Comparison of ENCODE assay signal across 8 mouse cellular contexts in the genomic region with DNA sequence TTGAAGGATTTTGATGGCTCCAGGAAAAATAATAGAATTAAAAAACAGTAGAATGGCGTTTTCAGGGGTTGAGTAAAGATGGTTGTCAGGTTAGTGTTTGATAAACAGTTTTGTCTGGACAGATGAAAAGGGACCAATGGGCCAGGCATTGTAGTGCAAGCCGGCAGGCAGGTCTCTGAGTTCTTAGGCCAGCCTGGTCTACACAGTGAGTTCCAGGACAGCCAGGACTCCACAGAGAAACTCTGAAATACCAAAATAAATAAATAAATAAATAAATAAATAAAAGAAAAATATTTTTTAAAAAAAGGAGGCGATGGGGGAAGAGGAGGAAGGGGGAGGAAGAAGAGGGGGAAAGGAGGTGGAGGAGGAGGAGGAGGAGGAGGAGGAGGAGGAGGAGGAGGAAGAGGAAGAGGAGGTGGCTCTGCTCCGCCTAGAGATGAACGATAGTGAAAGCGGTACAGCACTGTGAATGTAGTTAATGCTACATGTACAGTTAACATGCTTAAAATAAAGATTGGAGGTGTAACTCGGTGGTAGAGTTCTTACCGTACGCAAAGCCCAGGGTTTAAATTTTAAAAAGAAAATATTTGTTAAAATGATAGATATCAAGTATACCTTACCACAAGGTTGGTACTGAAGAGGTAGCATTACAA. TPM values are rescaled to one million over a fixed set of nuclear protein-coding genes. Genes with fewer than 3 reads are reported as not detected.
DNase-seq lines count a peak whose midpoint lies in the region; ATAC-seq and TF ChIP-seq lines count a peak whose summit lies in the region.

No protein-coding gene starts in this region.

- ATAC-seq in heart, embryonic 14.5 days (ENCODE audit: insufficient number of reproducible peaks, insufficient read depth, low FRiP score, low read depth): no peak
- ATAC-seq in hindbrain, embryonic 15.5 days (ENCODE audit: low FRiP score, low read depth): no peak
- 0 out of 2 replicates have a peak, but pooled peaks have one; percentile 24 for ATAC-seq in megakaryocyte-erythroid progenitor cell, adult 5-6 weeks (replicated peaks; ENCODE audit: low FRiP score, low TSS enrichment, poor library complexity, severe bottlenecking)
- ATAC-seq in activated CD4-positive, CD25-positive, alpha-beta regulatory T cell, adult 4 months: no peak

- H3K36me3 ChIP-seq in heart, embryonic 14.5 days (ENCODE audit: control insufficient read depth, insufficient read depth, low read length): no peaks in the 10 kb centered on the region
- peaks cover 0 to 14% of the 10 kb centered on the region in 2 experiments; a peak in 2 of 4 replicates for H3K36me3 ChIP-seq in MEL (ENCODE audit: control insufficient read depth in 1 of 2, insufficient read depth in 2 of 2, low read length in 2 of 2)
- H3K36me3 ChIP-seq in hindbrain, embryonic 15.5 days: no peaks in the 10 kb centered on the region

- no peak for TF ChIP-seq RAD21 in MEL (IDR thresholded peaks at IDR 0.05; ENCODE audit: low read depth, low read length)

- TF ChIP-seq POLR2A in MEL (IDR thresholded peaks at IDR 0.05; ENCODE audit: control insufficient read depth in 1 of 2, insufficient read depth in 1 of 2, low read depth in 1 of 2, low read length in 2 of 2, poor library complexity in 1 of 2): peak in 1 of 2 experiments; percentile 49; a peak in 1 of 4 replicates

- H3K27me3 ChIP-seq in heart, embryonic 14.5 days (ENCODE audit: control insufficient read depth, insufficient read depth, low read length): peaks cover 6% of the 10 kb centered on the region; the same call in 1 of the 2 replicates
- no peaks in the 10 kb centered on the region for H3K27me3 ChIP-seq in MEL (ENCODE audit: control insufficient read depth in 1 of 2, insufficient read depth in 2 of 2, low read length in 2 of 2)
- no peaks in the 10 kb centered on the region for H3K27me3 ChIP-seq in hindbrain, embryonic 15.5 days

- peak overlapping the region; percentile 73 for H3K4me2 ChIP-seq in heart, embryonic 14.5 days (ENCODE audit: low read length)
- H3K4me2 ChIP-seq in hindbrain, embryonic 15.5 days: peak overlapping the region; percentile 52

- no peaks in the 10 kb centered on the region; the same call in 1 of the 2 replicates for H3K79me2 ChIP-seq in MEL (ENCODE audit: control insufficient read depth, insufficient read depth, low read length, poor library complexity)

- H3K9me3 ChIP-seq in heart, embryonic 14.5 days (ENCODE audit: control insufficient read depth, low read length): no peaks in the 10 kb centered on the region
- H3K9me3 ChIP-seq in MEL (replicated peaks; ENCODE audit: insufficient read depth, low read length): no peaks in the 10 kb centered on the region
- no peaks in the 10 kb centered on the region for H3K9me3 ChIP-seq in hindbrain, embryonic 15.5 days

- H3K4me3 ChIP-seq in heart, embryonic 14.5 days (ENCODE audit: control insufficient read depth in 1 of 2, insufficient read depth in 1 of 2, low read depth in 1 of 2, low read length in 2 of 2): peak overlapping the region in 1 of 2 experiments; percentile 77; a peak in 3 of 4 replicates
- H3K4me3 ChIP-seq in MEL (ENCODE audit: control insufficient read depth in 1 of 2, insufficient read depth in 1 of 2, low read depth in 2 of 2, low read length in 2 of 2): peak overlapping the region; percentile 57 to 66
- peak overlapping the region; percentile 52 for H3K4me3 ChIP-seq in hindbrain, embryonic 15.5 days

- no peak overlapping the region for H3K27ac ChIP-seq in heart, embryonic 14.5 days (replicated peaks in 1 of 2; ENCODE audit: control insufficient read depth in 1 of 2, insufficient read depth in 1 of 2, low read depth in 2 of 2, low read length in 2 of 2)
- H3K27ac ChIP-seq in MEL (ENCODE audit: control insufficient read depth, low read depth, low read length): peak overlapping the region; percentile 65
- no peak overlapping the region for H3K27ac ChIP-seq in hindbrain, embryonic 15.5 days (replicated peaks)

- no peak for TF ChIP-seq EP300 in MEL (IDR thresholded peaks at IDR 0.05; ENCODE audit: low read depth in 1 of 2, low read length in 2 of 2)

- 43% methylated on average over 9 of the region's 9 CpGs for WGBS in heart, embryonic 14.5 days
- 43% methylated on average over 9 of the region's 9 CpGs for WGBS in hindbrain, embryonic 15.5 days

- no peak for TF ChIP-seq CTCF in MEL (IDR thresholded peaks at IDR 0.05 in 2 of 3, conservative IDR thresholded peaks at IDR 0.05 in 1 of 3; ENCODE audit: control insufficient read depth in 1 of 3, insufficient read depth in 1 of 3, low read depth in 2 of 3, low read length in 3 of 3, poor library complexity in 1 of 3, severe bottlenecking in 1 of 3)

- no peak overlapping the region for H3K9ac ChIP-seq in heart, embryonic 14.5 days (ENCODE audit: low read length)
- peak overlapping the region; percentile 70 for H3K9ac ChIP-seq in MEL (ENCODE audit: control insufficient read depth, low read depth, low read length, poor library complexity, severe bottlenecking)
- no peak overlapping the region for H3K9ac ChIP-seq in hindbrain, embryonic 15.5 days

- no peak for DNase-seq in heart, adult 11 months
- peak; percentile 82 for DNase-seq in MEL (ENCODE audit: low read depth, low spot score)
- no peak for DNase-seq in cerebellum, adult 9-10 months
- DNase-seq in layer of hippocampus, adult 18-20 months (ENCODE audit: low spot score in 2 of 2): no peak

- H3K4me1 ChIP-seq in heart, embryonic 14.5 days (ENCODE audit: control insufficient read depth in 2 of 2, insufficient read depth in 2 of 2, low read length in 2 of 2): peaks cover 0 to 3% of the 10 kb centered on the region in 2 experiments; a peak in 2 of 4 replicates
- peaks cover 0 to 28% of the 10 kb centered on the region in 2 experiments; a peak in 2 of 4 replicates for H3K4me1 ChIP-seq in MEL (ENCODE audit: control insufficient read depth in 1 of 2, insufficient read depth in 2 of 2, low read length in 2 of 2)
- H3K4me1 ChIP-seq in hindbrain, embryonic 15.5 days (replicated peaks): peaks cover 18% of the 10 kb centered on the region

RNA-seq across cellular contexts. Expression of gene Gm12184, which starts 6.7 kb away (rescaled TPM):
- 5.7 and 7.0 TPM in 2 replicates for polyA plus RNA-seq in heart, embryonic 14.5 days (2014; fragmentation: Nextera tagmentation; extraction: Ambion mirVana)
- 7.1 and 10.9 TPM in 2 replicates for total RNA-seq in MEL (2012; rRNA removed)
- polyA plus RNA-seq in MEL (2012; ENCODE audit: insufficient read depth in 1 of 2, insufficient read length in 2 of 2, low read depth in 1 of 2, low replicate concordance in 2 of 2, missing spikeins in 1 of 2): 10 to 100 TPM in 1 of 2 experiments, not detected in 1; 15.3 TPM
- polyA plus RNA-seq in hindbrain, embryonic 15.5 days (2015; fragmentation: Nextera tagmentation; extraction: Ambion mirVana): 3.8 and 4.7 TPM in 2 replicates
- 10.6 and 12.0 TPM in 2 replicates for total RNA-seq in megakaryocyte-erythroid progenitor cell, adult 5-6 weeks (2014; fragmentation: Nextera tagmentation)
- total RNA-seq in megakaryocyte-erythroid progenitor cell, adult 5-6 weeks (2017): 6.7 and 9.1 TPM in 2 replicates
- 1 to 10 TPM in 1 of 2 experiments, under 1 TPM in 1; 0.38 to 1.1 TPM for total RNA-seq in layer of hippocampus, adult 18-20 months (2021)
- 1 to 10 TPM; 3.0 to 3.1 TPM for polyA plus RNA-seq in activated CD4-positive, CD25-positive, alpha-beta regulatory T cell, adult 4 months (2017; shearing (Covaris generic))

RNA-seq across cellular contexts. Expression of gene Trim7, which starts 7.3 kb away (rescaled TPM):
- polyA plus RNA-seq in heart, embryonic 14.5 days (2014; fragmentation: Nextera tagmentation; extraction: Ambion mirVana): 1.4 and 1.5 TPM in 2 replicates
- total RNA-seq in MEL (2012; rRNA removed): 0.72 and 0.81 TPM in 2 replicates
- 1 to 10 TPM in 1 of 2 experiments, not detected in 1; 1.3 TPM for polyA plus RNA-seq in MEL (2012; ENCODE audit: insufficient read depth in 1 of 2, insufficient read length in 2 of 2, low read depth in 1 of 2, low replicate concordance in 2 of 2, missing spikeins in 1 of 2)
- 3.1 and 3.7 TPM in 2 replicates for polyA plus RNA-seq in hindbrain, embryonic 15.5 days (2015; fragmentation: Nextera tagmentation; extraction: Ambion mirVana)
- total RNA-seq in megakaryocyte-erythroid progenitor cell, adult 5-6 weeks (2014; fragmentation: Nextera tagmentation): 0.84 TPM in 1 of 2 replicates, not detected in the other
- 0.75 and 0.80 TPM in 2 replicates for total RNA-seq in megakaryocyte-erythroid progenitor cell, adult 5-6 weeks (2017)
- 1 to 10 TPM; 1.9 to 2.4 TPM for total RNA-seq in layer of hippocampus, adult 18-20 months (2021)
- polyA plus RNA-seq in activated CD4-positive, CD25-positive, alpha-beta regulatory T cell, adult 4 months (2017; shearing (Covaris generic)): 1 to 10 TPM in 1 of 2 experiments, under 1 TPM in 1; 0.52 to 1.1 TPM

RNA-seq across cellular contexts. Expression of gene Trim41, which starts 16.1 kb away (rescaled TPM):
- polyA plus RNA-seq in heart, embryonic 14.5 days (2014; fragmentation: Nextera tagmentation; extraction: Ambion mirVana): 3.2 and 3.8 TPM in 2 replicates
- 31.6 and 37.0 TPM in 2 replicates for total RNA-seq in MEL (2012; rRNA removed)
- polyA plus RNA-seq in MEL (2012; ENCODE audit: insufficient read depth in 1 of 2, insufficient read length in 2 of 2, low read depth in 1 of 2, low replicate concordance in 2 of 2, missing spikeins in 1 of 2): 10 to 100 TPM; 56.4 to 76.3 TPM
- polyA plus RNA-seq in hindbrain, embryonic 15.5 days (2015; fragmentation: Nextera tagmentation; extraction: Ambion mirVana): 6.8 and 7.4 TPM in 2 replicates
- 16.0 and 19.8 TPM in 2 replicates for total RNA-seq in megakaryocyte-erythroid progenitor cell, adult 5-6 weeks (2014; fragmentation: Nextera tagmentation)
- total RNA-seq in megakaryocyte-erythroid progenitor cell, adult 5-6 weeks (2017): 18.6 and 64.6 TPM in 2 replicates
- total RNA-seq in layer of hippocampus, adult 18-20 months (2021): 10 to 100 TPM; 58.1 to 62.3 TPM
- polyA plus RNA-seq in activated CD4-positive, CD25-positive, alpha-beta regulatory T cell, adult 4 months (2017; shearing (Covaris generic)): 1 to 10 TPM; 3.8 to 4.4 TPM

RNA-seq across cellular contexts. Expression of gene Rack1, which starts 33.1 kb away (rescaled TPM):
- 462 and 512 TPM in 2 replicates for polyA plus RNA-seq in heart, embryonic 14.5 days (2014; fragmentation: Nextera tagmentation; extraction: Ambion mirVana)
- 5,378 and 5,815 TPM in 2 replicates for total RNA-seq in MEL (2012; rRNA removed)
- 1,000 to 10,000 TPM in 1 of 2 experiments, 100 to 1,000 TPM in 1; 376 to 4,421 TPM for polyA plus RNA-seq in MEL (2012; ENCODE audit: insufficient read depth in 1 of 2, insufficient read length in 2 of 2, low read depth in 1 of 2, low replicate concordance in 2 of 2, missing spikeins in 1 of 2)
- polyA plus RNA-seq in hindbrain, embryonic 15.5 days (2015; fragmentation: Nextera tagmentation; extraction: Ambion mirVana): 361 and 362 TPM in 2 replicates
- 2,653 and 3,048 TPM in 2 replicates for total RNA-seq in megakaryocyte-erythroid progenitor cell, adult 5-6 weeks (2014; fragmentation: Nextera tagmentation)
- total RNA-seq in megakaryocyte-erythroid progenitor cell, adult 5-6 weeks (2017): 1,625 and 1,902 TPM in 2 replicates
- 100 to 1,000 TPM; 237 to 246 TPM for total RNA-seq in layer of hippocampus, adult 18-20 months (2021)
- polyA plus RNA-seq in activated CD4-positive, CD25-positive, alpha-beta regulatory T cell, adult 4 months (2017; shearing (Covaris generic)): 1,000 to 10,000 TPM; 1,417 to 1,752 TPM

RNA-seq across cellular contexts. Expression of gene Irgm1, which starts 38.3 kb away (rescaled TPM):
- 10.2 and 11.0 TPM in 2 replicates for polyA plus RNA-seq in heart, embryonic 14.5 days (2014; fragmentation: Nextera tagmentation; extraction: Ambion mirVana)
- total RNA-seq in MEL (2012; rRNA removed): 7.5 and 10.7 TPM in 2 replicates
- polyA plus RNA-seq in MEL (2012; ENCODE audit: insufficient read depth in 1 of 2, insufficient read length in 2 of 2, low read depth in 1 of 2, low replicate concordance in 2 of 2, missing spikeins in 1 of 2): 10 to 100 TPM in 1 of 2 experiments, not detected in 1; 10.0 TPM
- 3.5 and 5.2 TPM in 2 replicates for polyA plus RNA-seq in hindbrain, embryonic 15.5 days (2015; fragmentation: Nextera tagmentation; extraction: Ambion mirVana)
- total RNA-seq in megakaryocyte-erythroid progenitor cell, adult 5-6 weeks (2014; fragmentation: Nextera tagmentation): 37.4 and 43.3 TPM in 2 replicates
- 53.9 and 61.5 TPM in 2 replicates for total RNA-seq in megakaryocyte-erythroid progenitor cell, adult 5-6 weeks (2017)
- total RNA-seq in layer of hippocampus, adult 18-20 months (2021): 1 to 10 TPM; 5.6 to 5.8 TPM
- 100 to 1,000 TPM; 204 to 218 TPM for polyA plus RNA-seq in activated CD4-positive, CD25-positive, alpha-beta regulatory T cell, adult 4 months (2017; shearing (Covaris generic))
